Mouse (Mus musculus) megakaryocyte-erythroid progenitor cell, adult 5-6 weeks (primary cell): ENCODE measurements at regions not wholly inside any gene's neighbourhood (a gene's known extent, or its start where the extent isn't known, plus 50 kb on each side); places are given as distances from the start of the nearest gene placed in this dataset.
"Not testable (repeated sequence)": the region's sequence is repeated elsewhere in the genome, so short reads cannot be mapped to it uniquely, and the experiment has no call there.

ENCODE experiments used
- ATAC-seq: replicated peaks from 2 replicates; pipeline ENCODE4 v1.8.0; 2016; ENCODE audit warnings: mild to moderate bottlenecking, inconsistent platforms; ENCODE audit not compliant: severe bottlenecking, poor library complexity, low FRiP score, low TSS enrichment

DNA sequence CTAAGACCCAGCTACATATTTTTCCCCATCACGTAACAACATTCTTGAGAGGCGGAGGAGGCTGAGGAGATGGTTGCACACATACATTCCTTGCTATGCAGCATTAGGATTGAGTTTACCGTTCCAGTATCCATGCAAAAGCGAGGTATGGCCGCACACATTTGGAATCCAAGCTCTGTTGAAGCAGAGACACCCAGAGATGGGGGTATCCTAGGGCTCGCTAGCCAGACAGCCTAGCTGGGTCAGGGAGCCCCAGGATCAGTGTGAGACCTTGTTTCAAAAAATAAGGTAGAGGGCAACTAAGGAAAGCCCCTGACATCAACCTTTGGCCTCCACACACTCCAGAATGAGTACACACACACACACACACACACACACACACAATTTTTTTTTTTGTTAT is 224.7 kb upstream of the Klf3 start:
- ATAC-seq, result no peak

DNA sequence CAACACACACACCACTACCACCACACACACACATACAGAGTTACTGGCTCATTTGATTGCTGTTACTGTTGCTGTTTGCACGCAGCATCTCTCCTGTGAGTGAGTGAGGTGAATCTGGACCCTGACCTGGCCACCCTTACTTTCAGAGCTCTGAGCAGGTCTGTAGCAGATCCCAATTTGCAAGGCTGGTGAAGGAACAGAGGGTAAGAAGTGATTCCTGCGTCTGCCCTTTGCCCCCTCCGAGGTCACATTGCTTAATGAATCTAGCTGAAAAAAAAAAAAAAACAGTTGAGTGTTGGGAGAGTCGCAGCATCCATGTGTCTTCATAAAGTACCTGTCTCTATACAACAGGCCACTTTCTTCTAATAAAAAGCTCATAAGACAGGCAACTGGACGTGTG is 224.1 kb upstream of the Klf3 start:
- ATAC-seq, result no peak

DNA sequence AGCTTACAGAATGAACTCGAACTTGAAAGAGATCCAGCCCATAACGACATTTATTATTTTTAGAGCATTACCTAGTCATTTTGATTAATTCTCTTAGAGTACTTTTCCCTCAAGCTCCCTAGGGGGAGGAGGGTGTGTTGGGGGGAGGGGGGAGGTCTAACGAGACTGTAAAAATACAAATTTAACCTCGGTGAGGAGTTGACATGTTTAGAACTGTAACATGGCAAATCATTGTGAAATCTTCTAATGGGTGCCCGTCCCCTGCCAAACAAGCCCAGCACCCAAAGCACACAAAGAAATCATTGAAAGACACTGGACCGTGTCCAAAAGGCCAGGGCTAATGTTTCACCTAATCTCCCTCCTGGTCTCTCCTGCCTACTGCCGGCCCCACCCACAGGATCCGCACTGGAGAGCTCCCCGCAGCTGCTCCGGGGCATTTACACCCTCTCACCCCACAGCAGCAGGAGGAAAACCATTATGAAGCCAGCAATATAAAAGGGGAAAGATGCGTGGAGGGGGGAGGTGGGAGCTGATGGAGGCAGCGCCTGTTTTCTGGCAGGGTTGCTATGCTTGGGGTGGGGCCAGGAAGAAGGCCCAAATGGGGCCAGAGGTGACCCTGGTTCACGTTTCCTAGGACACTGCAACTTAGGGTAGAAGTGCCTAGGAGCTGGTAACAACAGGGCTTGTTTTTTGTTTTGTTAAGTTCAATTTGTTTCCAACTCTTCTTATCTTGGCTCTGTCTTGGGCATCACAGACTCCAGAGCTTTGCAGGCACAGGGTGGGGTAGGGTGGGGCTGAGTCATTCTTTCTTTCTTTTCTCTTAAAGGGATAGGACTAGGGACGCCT is 223.5 kb upstream of the Klf3 start:
- peak; percentile 50 for ATAC-seq

DNA sequence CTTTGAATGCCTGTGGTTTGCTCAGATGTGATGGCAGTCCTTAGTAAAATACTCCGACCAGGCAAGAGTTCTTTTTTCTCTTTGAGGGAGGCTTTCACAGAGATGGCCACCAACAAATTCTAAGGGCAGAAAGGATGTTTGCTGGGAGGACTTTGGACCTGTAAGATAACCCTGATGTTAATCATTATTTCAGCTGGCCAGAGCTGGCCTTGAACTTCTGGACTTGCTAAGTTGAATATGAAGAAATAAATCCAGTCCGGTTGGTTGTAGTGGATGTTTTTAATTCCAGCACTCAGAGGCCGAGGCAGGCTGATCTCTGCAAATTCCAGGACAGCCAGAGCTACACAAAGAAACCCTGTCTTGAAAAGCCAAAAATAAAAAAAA is 222.9 kb upstream of the Klf3 start:
- ATAC-seq, result no peak

DNA sequence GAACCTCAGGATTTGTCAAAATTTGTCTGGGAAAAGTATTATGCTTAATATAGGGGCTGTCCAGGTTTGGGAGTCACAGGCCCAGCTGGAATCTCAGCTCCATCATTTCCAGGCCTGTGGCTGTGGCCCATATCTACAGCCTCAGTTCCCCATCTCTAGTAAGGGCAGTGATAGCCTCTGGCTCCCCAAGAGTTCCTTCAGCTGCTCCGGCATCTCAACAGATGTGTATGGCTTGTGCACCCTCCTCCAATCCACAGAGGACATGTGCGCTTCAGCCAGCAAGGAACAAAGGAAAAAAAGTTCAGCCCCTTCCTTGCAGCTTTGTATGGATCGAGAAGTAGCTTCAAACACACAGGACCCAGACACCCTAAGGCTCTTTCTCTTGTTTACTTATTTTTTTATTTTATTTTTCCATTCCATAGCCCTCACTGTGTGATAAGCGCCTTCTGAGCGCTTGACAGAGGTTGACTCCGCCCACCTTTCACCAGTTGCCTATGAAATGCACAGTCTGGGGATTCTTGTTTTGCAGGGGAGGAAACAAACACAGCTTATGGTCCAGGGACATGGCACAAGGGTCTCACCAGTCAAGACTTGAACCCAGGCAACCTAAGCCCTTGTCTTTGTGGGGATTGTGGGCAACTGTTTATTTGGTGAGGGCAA is 222.3 kb upstream of the Klf3 start:
- ATAC-seq, result peak; percentile 43

DNA sequence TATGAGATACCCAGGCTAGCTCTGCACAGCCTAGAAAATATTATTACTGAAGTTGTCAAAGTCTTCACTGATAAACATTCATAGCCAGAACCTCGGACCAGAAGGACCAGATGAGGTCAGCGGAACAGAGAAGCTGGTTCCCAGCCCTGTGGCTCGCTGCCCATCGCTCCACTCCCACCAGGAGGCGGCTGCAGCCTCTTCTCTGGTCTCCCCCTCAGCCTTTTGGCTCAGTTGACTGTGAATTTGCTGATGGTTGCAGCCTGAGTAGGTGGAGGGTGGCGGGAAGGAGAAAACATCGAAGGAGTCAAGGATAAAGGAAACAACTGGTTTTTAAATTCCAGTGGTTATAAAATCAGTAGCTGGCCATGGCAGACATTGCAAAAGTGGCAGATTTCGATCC is 221.7 kb upstream of the Klf3 start:
- ATAC-seq, result no peak

DNA sequence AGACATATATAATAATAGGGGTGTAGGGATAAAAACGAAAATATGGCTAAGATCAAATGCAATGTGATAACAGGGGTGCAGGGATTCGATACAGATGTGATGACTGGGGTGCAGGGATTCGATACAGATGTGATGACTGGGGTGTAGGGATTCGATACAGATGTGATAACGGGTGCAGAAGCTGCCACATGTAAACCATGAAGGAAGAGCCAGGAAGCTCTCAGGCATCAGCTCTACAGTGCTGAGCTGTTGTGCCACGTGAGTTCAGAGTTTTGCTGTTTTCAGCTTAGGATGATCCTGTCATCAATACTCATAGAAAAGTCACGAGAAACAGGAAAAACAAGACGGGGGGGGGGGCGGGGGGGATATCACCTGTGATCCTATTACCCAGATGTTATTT is 221.2 kb upstream of the Klf3 start:
- no peak for ATAC-seq

DNA sequence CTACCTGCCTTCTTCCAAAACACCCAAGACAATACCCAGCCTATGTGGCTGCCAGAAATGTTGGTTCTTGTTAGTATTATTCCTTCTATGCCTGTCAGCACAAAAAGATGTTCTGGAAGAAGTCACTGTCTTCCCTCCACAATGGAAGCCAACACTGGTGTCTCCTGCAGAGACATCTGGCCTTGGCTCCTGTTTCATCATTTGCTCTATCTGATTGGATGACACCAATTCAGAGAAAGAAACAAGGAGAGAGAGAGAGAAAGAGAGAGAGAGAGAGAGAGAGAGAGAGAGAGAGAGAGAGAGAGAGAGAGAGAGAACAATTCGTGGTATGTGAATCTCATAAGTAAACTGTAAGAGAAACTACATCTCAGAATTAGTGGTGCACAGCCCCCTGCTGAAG is 218.9 kb upstream of the Klf3 start:
- ATAC-seq, result no peak

DNA sequence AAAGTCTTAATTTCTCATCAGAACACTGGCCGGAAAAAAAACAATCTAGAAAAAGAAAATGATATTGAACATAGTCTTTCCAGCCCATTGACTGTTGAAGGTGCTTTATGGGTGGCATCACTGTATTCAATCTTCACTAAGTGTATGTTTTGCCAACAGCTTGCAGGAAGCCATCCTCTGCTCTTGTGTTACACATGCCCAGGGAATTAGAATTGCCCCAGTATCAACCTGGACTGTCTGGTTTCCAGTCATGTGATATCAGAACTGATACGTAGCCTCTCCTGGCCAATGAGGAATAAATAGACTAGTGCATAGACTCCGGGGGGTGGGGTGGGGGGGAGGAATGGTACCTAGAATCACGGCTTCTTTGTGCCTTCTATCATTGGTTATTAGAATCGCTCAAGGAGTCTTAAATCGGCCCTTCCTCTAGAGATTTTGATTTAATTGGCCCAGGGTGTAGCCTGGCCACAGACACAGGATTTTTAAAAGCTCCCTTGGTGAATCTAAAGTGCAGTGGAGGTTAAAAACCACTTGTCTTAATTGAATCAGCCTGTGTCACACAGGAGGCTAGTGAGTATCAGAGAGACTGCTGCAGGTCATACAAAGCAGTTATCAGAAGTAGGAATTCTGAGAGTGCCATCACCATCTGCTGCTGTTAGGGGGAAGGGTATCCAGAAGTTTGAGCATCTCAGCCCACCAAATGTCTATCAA is 218.0 kb upstream of the Klf3 start:
- ATAC-seq, result no peak

DNA sequence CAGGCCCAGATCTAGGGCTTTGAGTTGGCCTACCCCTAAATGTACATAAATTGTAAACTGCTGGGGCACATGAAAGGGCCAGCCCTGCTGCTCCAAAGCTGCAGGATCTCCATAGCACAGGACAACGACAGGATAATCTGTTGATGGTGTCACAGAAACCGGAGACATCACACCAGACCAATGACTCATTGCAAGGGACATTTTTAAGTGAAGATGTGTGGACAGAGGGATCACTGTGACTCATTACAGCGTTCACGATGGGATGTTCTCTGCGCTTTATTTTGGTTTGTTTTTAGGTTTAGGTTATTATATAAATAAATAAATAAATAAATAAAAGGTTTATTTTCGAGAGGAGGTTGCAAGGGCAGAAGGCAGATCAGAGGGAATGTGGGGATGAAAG is 216.9 kb upstream of the Klf3 start:
- ATAC-seq, result no peak

DNA sequence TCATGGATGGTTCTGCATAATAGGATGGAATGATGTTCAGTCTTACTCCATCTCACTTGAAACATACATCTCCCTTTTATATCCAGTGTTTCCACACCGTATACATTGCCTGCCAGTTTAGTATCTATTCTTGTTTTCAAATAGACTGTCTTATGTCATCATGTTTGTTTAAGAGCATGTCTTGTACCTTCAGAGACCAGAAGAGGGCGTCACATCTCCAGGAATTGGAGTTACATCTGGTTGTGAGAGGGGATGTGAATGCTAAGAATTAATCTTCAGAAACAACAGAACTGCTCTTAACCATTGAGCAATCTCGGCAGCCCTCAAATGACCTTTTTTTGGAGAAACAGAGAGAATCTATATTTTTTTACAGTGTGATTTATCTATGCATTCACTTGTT is 216.3 kb upstream of the Klf3 start:
- no peak for ATAC-seq

DNA sequence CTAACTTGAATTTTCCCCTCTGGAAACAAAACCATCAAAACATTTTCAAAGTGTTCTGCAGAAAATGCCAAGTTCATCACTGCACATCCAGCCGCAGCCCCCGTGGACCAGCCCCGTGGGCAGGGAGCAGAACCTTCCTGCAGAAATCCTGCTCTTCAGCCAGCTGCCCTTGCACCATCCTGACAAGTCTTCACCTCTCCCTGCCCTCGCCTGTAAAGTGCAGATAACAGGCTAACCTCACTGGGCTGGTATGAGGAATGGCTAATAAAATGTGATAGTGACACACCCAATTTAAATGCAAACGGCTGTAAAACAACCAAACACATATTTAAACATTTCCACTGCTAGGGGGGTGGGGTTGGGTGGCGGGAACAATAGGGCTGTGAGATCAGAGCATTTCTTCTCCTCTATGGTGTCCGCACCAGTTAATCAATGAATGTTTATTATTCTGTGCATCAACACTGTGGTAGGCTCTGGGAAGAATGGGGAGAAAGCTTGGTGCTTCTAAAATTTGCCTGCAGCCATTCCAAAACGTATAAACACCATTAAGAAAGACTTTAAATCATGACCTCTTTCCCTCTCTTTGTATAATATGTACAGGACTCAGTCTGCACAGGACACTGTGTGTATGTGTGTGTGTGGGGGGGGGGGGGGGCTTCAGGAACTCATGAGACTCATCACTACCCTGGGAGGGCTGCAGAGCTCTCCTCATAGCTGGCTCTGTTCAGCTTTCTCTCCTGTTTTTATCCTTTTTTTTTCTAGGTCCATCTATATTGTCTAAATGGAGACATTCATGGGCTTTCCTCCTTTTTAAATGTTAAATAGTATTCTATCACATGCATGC is 215.1 kb upstream of the Klf3 start:
- peak; percentile 84 for ATAC-seq

DNA sequence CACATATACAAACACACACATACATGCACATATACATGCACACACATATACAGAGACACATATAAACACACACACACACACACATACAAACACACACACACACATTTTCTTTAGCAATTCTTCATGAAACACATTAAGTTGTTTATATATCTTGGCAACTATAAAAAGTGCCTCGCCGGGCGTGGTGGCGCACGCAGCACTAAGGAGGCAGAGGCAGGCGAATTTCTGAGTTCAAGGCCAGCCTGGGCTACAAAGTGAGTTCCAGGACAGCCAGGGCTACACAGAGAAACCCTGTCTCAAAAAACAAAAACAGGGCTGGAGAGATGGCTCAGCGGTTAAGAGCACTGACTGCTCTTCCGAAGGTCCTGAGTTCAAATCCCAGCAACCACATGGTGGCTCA is 214.4 kb upstream of the Klf3 start:
- not testable (repeated sequence) for ATAC-seq

DNA sequence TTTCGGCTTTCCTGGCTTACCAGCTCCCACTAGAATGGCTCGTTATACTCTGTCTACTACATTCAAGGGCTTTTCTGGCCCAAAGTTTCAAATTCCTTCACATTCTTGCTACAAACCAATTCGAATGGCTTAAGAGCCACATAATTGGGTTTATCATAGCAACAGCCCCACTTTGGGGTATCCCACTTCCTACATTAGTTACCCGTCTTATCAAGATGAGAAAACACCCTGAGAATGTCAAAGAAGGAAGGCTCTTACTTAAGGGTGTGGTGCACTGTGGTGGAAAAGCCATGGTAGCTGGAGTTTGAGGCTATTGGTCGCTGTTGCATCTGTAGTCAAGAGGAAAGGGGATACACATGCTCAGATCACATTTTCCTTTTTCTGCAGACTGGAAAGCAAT is 213.2 kb upstream of the Klf3 start:
- 0 out of 2 replicates have a peak, but pooled peaks have one; percentile 4 for ATAC-seq

DNA sequence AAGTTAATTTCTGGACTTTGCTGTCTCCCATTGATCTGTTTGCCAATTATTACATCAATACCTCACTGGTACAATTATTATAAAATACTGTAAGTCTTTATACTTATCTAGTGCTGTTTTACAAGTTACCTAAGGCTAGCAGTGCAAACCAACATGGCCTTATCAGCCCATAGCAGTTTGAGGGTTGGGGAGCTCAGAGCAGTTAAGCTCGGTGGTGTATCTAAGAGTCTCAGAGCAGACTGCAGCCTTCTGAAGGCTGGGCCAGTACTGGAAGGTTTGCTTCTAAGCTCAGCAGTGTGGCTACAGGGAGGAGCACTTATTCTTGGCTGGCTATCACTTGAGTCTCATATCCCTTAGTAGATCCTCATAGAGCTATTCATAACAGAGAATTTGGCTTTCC is 212.4 kb upstream of the Klf3 start:
- peak; percentile 93 for ATAC-seq

DNA sequence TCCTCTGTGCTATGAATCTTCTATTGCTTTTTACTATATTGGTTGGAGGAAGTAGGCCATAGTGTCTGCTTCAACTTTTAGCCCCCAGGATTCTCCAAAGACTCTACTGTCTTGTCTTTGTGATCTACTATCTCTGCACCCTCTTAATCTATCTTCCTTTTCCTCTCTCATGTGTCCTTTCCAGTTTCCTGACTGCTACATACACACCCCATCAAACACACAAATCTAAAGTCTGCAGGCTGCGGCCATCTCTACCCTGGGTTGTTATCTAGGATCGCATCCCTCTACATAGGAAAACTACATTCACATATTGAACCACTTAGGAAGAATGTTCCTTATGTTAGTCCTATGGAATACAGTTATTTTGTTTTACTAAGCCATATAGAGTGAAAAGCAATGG is 211.4 kb upstream of the Klf3 start:
- ATAC-seq, result no peak

DNA sequence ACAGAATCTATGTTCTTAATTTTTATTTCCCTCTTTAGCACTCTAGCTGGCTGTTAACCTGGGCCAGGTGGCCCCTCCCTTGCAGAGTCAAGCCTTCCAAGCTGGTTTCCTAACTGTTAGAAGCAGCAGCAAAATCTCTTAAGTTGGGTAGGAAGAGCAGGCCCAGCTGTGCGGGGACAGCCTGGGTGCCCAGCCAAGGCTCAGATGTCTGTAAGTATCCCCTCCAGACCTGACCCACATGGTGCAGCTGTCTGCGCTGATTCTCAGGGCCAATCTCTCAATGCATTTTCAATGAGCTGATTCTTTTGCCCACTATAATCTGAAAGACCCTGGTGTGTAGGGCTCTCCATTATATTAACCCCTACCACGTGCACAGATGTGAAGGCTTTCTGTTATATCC is 208.0 kb upstream of the Klf3 start:
- no peak for ATAC-seq

DNA sequence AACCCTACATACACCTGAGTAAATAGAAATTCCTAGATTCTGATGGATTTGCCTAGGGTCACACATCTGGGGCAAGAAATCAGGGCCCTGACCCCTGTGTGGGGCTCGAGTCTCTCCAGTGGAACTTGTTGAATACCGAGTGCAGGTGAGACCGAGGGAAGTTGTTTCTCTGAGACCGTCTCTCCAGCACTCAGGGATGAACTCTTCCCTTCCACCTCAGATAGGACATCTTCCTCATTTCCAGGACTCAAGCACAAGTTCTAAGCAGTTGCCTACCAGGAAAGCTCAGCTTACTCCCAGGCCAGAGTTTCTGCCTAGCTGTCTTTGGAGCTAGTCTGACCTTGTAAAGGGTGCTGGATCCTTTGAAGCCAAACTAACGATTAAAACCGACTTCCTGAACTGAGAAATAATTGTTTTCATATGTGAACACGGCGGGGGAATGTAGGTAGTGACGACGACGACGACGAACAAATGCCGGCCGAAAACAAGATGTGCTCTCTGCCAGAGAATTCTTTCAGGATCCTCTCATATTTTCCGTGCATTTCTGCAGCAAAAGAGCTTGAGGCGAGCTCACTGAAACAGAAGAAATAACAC is 207.3 kb upstream of the Klf3 start:
- ATAC-seq, result no peak

DNA sequence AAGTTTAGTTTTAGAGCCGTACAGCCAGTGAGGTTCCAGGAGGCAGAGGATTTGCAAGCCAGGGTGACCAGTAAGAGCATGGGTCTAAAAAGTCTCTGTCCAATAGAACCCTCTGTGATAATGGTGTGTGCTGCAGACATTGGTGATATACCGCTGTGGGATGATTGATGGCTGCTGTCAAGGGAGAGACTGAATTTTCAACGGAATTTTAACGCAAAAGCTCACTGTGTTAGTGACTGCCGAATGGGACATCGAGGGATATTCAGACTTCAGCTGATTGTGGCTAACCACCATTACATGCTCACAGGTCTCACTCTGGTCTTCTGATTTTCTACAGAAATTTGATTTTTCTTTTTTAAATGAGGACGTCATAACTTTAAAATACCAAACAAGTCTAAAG is 206.2 kb upstream of the Klf3 start:
- ATAC-seq, result no peak
